Mouse (Mus musculus) liver, adult 2 months (tissue): ENCODE data around the gene Rab4b. TPM values are rescaled to one million over a fixed set of nuclear protein-coding genes. Genes with fewer than 3 reads are reported as not detected.

Experiments
- DNase-seq: peaks from one replicate; pipeline ENCODE4 v3.0.0-alpha.2; 2011; ENCODE audit warnings: low read depth, low spot score; ENCODE audit errors: extremely low read depth
- H3K27ac ChIP-seq: fragments of 200-500 bp; replicated peaks from 2 replicates; pipeline ENCODE4 v1.5.1; 2012; ENCODE audit warnings: low read depth, mild to moderate bottlenecking, control low read depth, inconsistent platforms, low read length; ENCODE audit not compliant: insufficient read depth
- H3K27me3 ChIP-seq: fragments of 200-500 bp; 2 replicates; pipeline ENCODE4 v1.6.1; 2012; ENCODE audit warnings: mild to moderate bottlenecking, moderate library complexity, low read length, inconsistent platforms; ENCODE audit not compliant: control insufficient read depth, insufficient read depth
- H3K36me3 ChIP-seq: fragments of 200-500 bp; 2 replicates; pipeline ENCODE4 v1.6.1; 2012; ENCODE audit warnings: low read length, inconsistent platforms; ENCODE audit not compliant: control insufficient read depth, insufficient read depth
- H3K4me1 ChIP-seq: fragments of 200-500 bp; 2 replicates; pipeline ENCODE4 v1.6.1; 2011; ENCODE audit warnings: low read length; ENCODE audit not compliant: control insufficient read depth, insufficient read depth
- H3K4me3 ChIP-seq: fragments of 200-500 bp; 2 replicates; pipeline ENCODE4 v1.5.1; 2011; ENCODE audit warnings: low read depth, mild to moderate bottlenecking, control low read depth, low read length, moderate library complexity; ENCODE audit not compliant: insufficient read depth
- H3K79me2 ChIP-seq: fragments of 200-500 bp; 2 replicates; pipeline ENCODE4 v1.6.1; 2012; ENCODE audit warnings: inconsistent platforms, mild to moderate bottlenecking, low read length, moderate library complexity; ENCODE audit not compliant: control insufficient read depth, insufficient read depth
- H3K9ac ChIP-seq: fragments of 200-500 bp; 2 replicates; pipeline ENCODE4 v1.6.1; 2012; ENCODE audit warnings: low read depth, mild to moderate bottlenecking, control low read depth, inconsistent platforms, low read length
- CTCF ChIP-seq: fragments of 200-500 bp; IDR thresholded peaks from 2 replicates; pipeline ENCODE4 v1.5.1; 2011; ENCODE audit warnings: low read depth, low read length, control low read depth
- POLR2A ChIP-seq: fragments of 200-500 bp; IDR thresholded peaks from 2 replicates; pipeline ENCODE4 v1.6.1; 2011; ENCODE audit warnings: low read length, control low read depth; ENCODE audit not compliant: insufficient read depth; ENCODE audit errors: extremely low read depth
- WGBS: fragments of 180-500 bp; shearing (Covaris S2); methylation state at CpG from one replicate; pipeline ENCODE4 v1.1.7; 2018; 5-methylcytosine and 5-hydroxymethylcytosine counted together
- polyA plus RNA-seq: library from polyadenylated mRNA; depleted of rRNA; stranded (reverse); fragments of >200 nt; gene quantifications from 2 replicates; pipeline ENCODE4 v1.2.3, GENCODE M21; 2012; rRNA removed
- total RNA-seq: library from RNA; depleted of rRNA; stranded (reverse); fragments of >200 nt; gene quantifications from 2 replicates; pipeline ENCODE4 v1.2.3, GENCODE M21; 2014; rRNA removed

Gene Rab4b
- total RNA-seq (8.7 and 10.1 TPM in 2 replicates), polyA plus RNA-seq (27.5 and 28.3 TPM in 2 replicates)

GRCm38 (mm10) chr7:27178324-27179216 lies at the start of gene Rab4b:
Gene Rab4b (minus strand): TSS chr7:27178896.
- peak within 1 kb of the TSS; percentile 81 for H3K4me3 ChIP-seq
- H3K79me2 ChIP-seq = no peaks in the 10 kb centered on the region
- peak within 1 kb of the TSS; percentile 78 for H3K27ac ChIP-seq
- H3K27me3 ChIP-seq = no peaks in the 10 kb centered on the region
- DNase-seq = peak; percentile 98
- H3K36me3 ChIP-seq = no peaks in the 10 kb centered on the region; the same call in 1 of the 2 replicates
- TF ChIP-seq POLR2A (no peak), CTCF (peak; percentile 70)
- H3K4me1 ChIP-seq = peaks cover 13% of the 10 kb centered on the region
- peak within 1 kb of the TSS; percentile 80 for H3K9ac ChIP-seq
- WGBS = under 1% methylated on average over 53 of the region's 53 CpGs

GRCm38 (mm10) chr7:27228281-27228821 lies 49.7 kb upstream of the Rab4b start, which contains the start of gene Itpkc:
Gene Itpkc (minus strand): TSS chr7:27228661.
- peak within 1 kb of the TSS; percentile 89 for H3K27ac ChIP-seq
- TF ChIP-seq CTCF = no peak
- TF ChIP-seq POLR2A = peak; percentile 86
- H3K36me3 ChIP-seq = no peaks in the 10 kb centered on the region
- H3K27me3 ChIP-seq = no peaks in the 10 kb centered on the region
- WGBS = 1% methylated on average over 48 of the region's 49 CpGs
- H3K79me2 ChIP-seq = peaks cover 34% of the 10 kb centered on the region
- H3K4me3 ChIP-seq = peak within 1 kb of the TSS; percentile 73
- DNase-seq = peak; percentile 90
- peak within 1 kb of the TSS; percentile 86 for H3K9ac ChIP-seq
- peaks cover 27% of the 10 kb centered on the region for H3K4me1 ChIP-seq

- under 1% methylated on average over 10 of the region's 10 CpGs for WGBS
- no peaks in the 10 kb centered on the region for H3K27me3 ChIP-seq
- peak overlapping the region; percentile 73 for H3K4me3 ChIP-seq
- peak overlapping the region; percentile 80 for H3K9ac ChIP-seq
- peak overlapping the region; percentile 72 for H3K27ac ChIP-seq
- no peaks in the 10 kb centered on the region for H3K36me3 ChIP-seq
- H3K79me2 ChIP-seq = peaks cover 36% of the 10 kb centered on the region
- H3K4me1 ChIP-seq = peaks cover 27% of the 10 kb centered on the region
- TF ChIP-seq POLR2A = no peak
- no peak for TF ChIP-seq CTCF
- DNase-seq = peak; percentile 70
These were observed 49.0 kb upstream of the Rab4b start for GRCm38 (mm10) chr7:27227676-27228075.

- WGBS = 31% methylated on average over 9 of the region's 9 CpGs
- no peaks in the 10 kb centered on the region for H3K36me3 ChIP-seq
- H3K79me2 ChIP-seq = peaks cover 36% of the 10 kb centered on the region
- H3K27ac ChIP-seq = peak overlapping the region; percentile 72
- H3K4me3 ChIP-seq = peak overlapping the region; percentile 73
- no peaks in the 10 kb centered on the region for H3K27me3 ChIP-seq
- TF ChIP-seq CTCF (no peak), POLR2A (no peak)
- peaks cover 25% of the 10 kb centered on the region for H3K4me1 ChIP-seq
- no peak for DNase-seq
- H3K9ac ChIP-seq = peak overlapping the region; percentile 80
These were observed 48.6 kb upstream of the Rab4b start for GRCm38 (mm10) chr7:27227276-27227675.

GRCm38 (mm10) chr7:27224877-27225575 lies 46.3 kb upstream of the Rab4b start:
- H3K79me2 ChIP-seq = peaks cover 36% of the 10 kb centered on the region
- 79% methylated on average over 11 of the region's 11 CpGs for WGBS
- no peaks in the 10 kb centered on the region for H3K27me3 ChIP-seq
- H3K9ac ChIP-seq = no peak overlapping the region; the same call in 1 of the 2 replicates
- no peak overlapping the region for H3K27ac ChIP-seq
- H3K4me1 ChIP-seq = peaks cover 28% of the 10 kb centered on the region
- TF ChIP-seq CTCF (no peak), POLR2A (no peak)
- no peaks in the 10 kb centered on the region for H3K36me3 ChIP-seq
- no peak for DNase-seq
- H3K4me3 ChIP-seq = no peak overlapping the region
